ENCODE assay signal across 20 mouse cellular contexts in genomic region chr13:70103903-70104302, GRCm38 (mm10).
DNase-seq lines count a peak whose midpoint lies in the region; ATAC-seq and TF ChIP-seq lines count a peak whose summit lies in the region.
"Had no signal": no experiment of that assay in that cellular context is flagged by ENCODE, and none has a peak within 500 bp of the region (broad histone marks: within the 10 kb centered on the region; RNA-seq: fewer than 3 reads in every experiment).

No protein-coding gene starts in this region.

- no peaks in the 10 kb centered on the region for H3K79me2 ChIP-seq in MEL (ENCODE audit: control insufficient read depth, insufficient read depth, low read length, poor library complexity)

- ATAC-seq in midbrain, embryonic 14.5 days (ENCODE audit: low FRiP score, low TSS enrichment): no peak
- ATAC-seq: activated CD4-positive, CD25-positive, alpha-beta regulatory T cell, adult 4 months; forebrain, embryonic 13.5 days; forebrain, embryonic 15.5 days; forebrain, postnatal 0 days had no signal

- H3K27ac ChIP-seq in midbrain, embryonic 10.5 days (replicated peaks): no peak overlapping the region
- no peak overlapping the region for H3K27ac ChIP-seq in midbrain, embryonic 14.5 days (replicated peaks; ENCODE audit: low read depth, low read length)
- peak overlapping the region; percentile 99 for H3K27ac ChIP-seq in MEL (ENCODE audit: control insufficient read depth, low read depth, low read length)
- H3K27ac ChIP-seq: embryonic facial prominence, embryonic 10.5 days; embryonic facial prominence, embryonic 12.5 days; forebrain, embryonic 13.5 days; forebrain, embryonic 15.5 days had no signal

- H3K4me3 ChIP-seq in midbrain, embryonic 10.5 days: no peak overlapping the region
- H3K4me3 ChIP-seq in midbrain, embryonic 14.5 days (replicated peaks; ENCODE audit: low read depth, low read length): no peak overlapping the region
- H3K4me3 ChIP-seq in MEL (ENCODE audit: control insufficient read depth in 1 of 2, insufficient read depth in 1 of 2, low read depth in 2 of 2, low read length in 2 of 2): peak overlapping the region; percentile 12 to 37; a peak in 3 of 4 replicates
- H3K4me3 ChIP-seq: embryonic facial prominence, embryonic 10.5 days; embryonic facial prominence, embryonic 12.5 days; forebrain, embryonic 13.5 days; forebrain, embryonic 15.5 days had no signal

- H3K4me2 ChIP-seq in midbrain, embryonic 14.5 days (ENCODE audit: low read length): no peak overlapping the region
- H3K4me2 ChIP-seq: embryonic facial prominence, embryonic 12.5 days; forebrain, embryonic 13.5 days; forebrain, embryonic 15.5 days had no signal

- H3K9ac ChIP-seq in midbrain, embryonic 14.5 days (replicated peaks; ENCODE audit: low read length): no peak overlapping the region
- peak overlapping the region; percentile 59 for H3K9ac ChIP-seq in MEL (ENCODE audit: control insufficient read depth, low read depth, low read length, poor library complexity, severe bottlenecking)
- H3K9ac ChIP-seq: embryonic facial prominence, embryonic 12.5 days; forebrain, embryonic 13.5 days; forebrain, embryonic 15.5 days; forebrain, postnatal 0 days had no signal

- no peaks in the 10 kb centered on the region for H3K36me3 ChIP-seq in midbrain, embryonic 10.5 days
- no peaks in the 10 kb centered on the region for H3K36me3 ChIP-seq in midbrain, embryonic 14.5 days (ENCODE audit: control insufficient read depth, insufficient read depth, low read length)
- H3K36me3 ChIP-seq in MEL (ENCODE audit: control insufficient read depth in 1 of 2, insufficient read depth in 2 of 2, low read length in 2 of 2): peaks cover 0 to 32% of the 10 kb centered on the region in 2 experiments; a peak in 2 of 4 replicates
- H3K36me3 ChIP-seq: embryonic facial prominence, embryonic 10.5 days; embryonic facial prominence, embryonic 12.5 days; forebrain, embryonic 15.5 days had no signal

- no peaks in the 10 kb centered on the region for H3K4me1 ChIP-seq in midbrain, embryonic 10.5 days
- H3K4me1 ChIP-seq in midbrain, embryonic 14.5 days (ENCODE audit: control insufficient read depth, insufficient read depth, low read length): no peaks in the 10 kb centered on the region
- H3K4me1 ChIP-seq in MEL (ENCODE audit: control insufficient read depth in 1 of 2, insufficient read depth in 2 of 2, low read length in 2 of 2): peaks cover 3 to 29% of the 10 kb centered on the region in 2 experiments; a peak in 3 of 4 replicates
- H3K4me1 ChIP-seq: embryonic facial prominence, embryonic 10.5 days; embryonic facial prominence, embryonic 12.5 days; forebrain, embryonic 13.5 days; forebrain, embryonic 15.5 days had no signal

- no peaks in the 10 kb centered on the region for H3K9me3 ChIP-seq in midbrain, embryonic 10.5 days (replicated peaks)
- no peaks in the 10 kb centered on the region for H3K9me3 ChIP-seq in midbrain, embryonic 14.5 days (ENCODE audit: control insufficient read depth, low read length)
- no peaks in the 10 kb centered on the region for H3K9me3 ChIP-seq in MEL (replicated peaks; ENCODE audit: insufficient read depth, low read length)
- H3K9me3 ChIP-seq: embryonic facial prominence, embryonic 10.5 days; embryonic facial prominence, embryonic 12.5 days; forebrain, embryonic 13.5 days; forebrain, embryonic 15.5 days had no signal

- TF ChIP-seq POLR2A in MEL (IDR thresholded peaks at IDR 0.05; ENCODE audit: control insufficient read depth in 1 of 2, insufficient read depth in 1 of 2, low read depth in 1 of 2, low read length in 2 of 2, poor library complexity in 1 of 2): no peak; a peak in 1 of 4 replicates

- no peak for TF ChIP-seq EP300 in MEL (IDR thresholded peaks at IDR 0.05; ENCODE audit: low read depth in 1 of 2, low read length in 2 of 2)

- TF ChIP-seq CTCF in MEL (IDR thresholded peaks at IDR 0.05 in 2 of 3, conservative IDR thresholded peaks at IDR 0.05 in 1 of 3; ENCODE audit: control insufficient read depth in 1 of 3, insufficient read depth in 1 of 3, low read depth in 2 of 3, low read length in 3 of 3, poor library complexity in 1 of 3, severe bottlenecking in 1 of 3): no peak

- TF ChIP-seq RAD21 in MEL (IDR thresholded peaks at IDR 0.05; ENCODE audit: low read depth, low read length): no peak

- DNase-seq in midbrain, embryonic 10.5 days (ENCODE audit: low spot score): peak; percentile 6
- DNase-seq in midbrain, embryonic 14.5 days: no peak
- DNase-seq in MEL (ENCODE audit: low read depth, low spot score) (no peak), MEL-GATA-1-ER (ENCODE audit: extremely low read depth, low read depth) (peak; percentile 26)
- DNase-seq in kidney, adult 11 months: no peak
- DNase-seq in layer of hippocampus, adult 8-10 months (ENCODE audit: low spot score in 2 of 2): no peak
- DNase-seq: adrenal gland, adult 8-10 months; adrenal gland, postnatal 14 days; adrenal gland, postnatal 36 days; cerebellum, adult 11-12 months; cerebellum, adult 2 months; cerebellum, adult 9-10 months; cerebellum, postnatal 10 days; cerebellum, postnatal 25 days; forebrain, postnatal 0 days had no signal

- WGBS in midbrain, embryonic 10.5 days: 97% methylated on average over 4 of the region's 4 CpGs
- WGBS in midbrain, embryonic 14.5 days: 92% methylated on average over 4 of the region's 4 CpGs

- no peaks in the 10 kb centered on the region for H3K27me3 ChIP-seq in midbrain, embryonic 10.5 days (ENCODE audit: low read depth, poor library complexity, severe bottlenecking)
- H3K27me3 ChIP-seq in midbrain, embryonic 14.5 days (ENCODE audit: control insufficient read depth, insufficient read depth, low read length): no peaks in the 10 kb centered on the region
- no peaks in the 10 kb centered on the region for H3K27me3 ChIP-seq in MEL (ENCODE audit: control insufficient read depth in 1 of 2, insufficient read depth in 2 of 2, low read length in 2 of 2)
- H3K27me3 ChIP-seq: embryonic facial prominence, embryonic 12.5 days; forebrain, embryonic 13.5 days; forebrain, embryonic 15.5 days had no signal

TF ChIP-seq in MEL, 35 proteins besides CTCF, POLR2A, EP300 and RAD21:
- TF ChIP-seq RCOR1 (IDR thresholded peaks at IDR 0.05; ENCODE audit: low read depth, low read length) (no peak), CHD1 (IDR thresholded peaks at IDR 0.05; ENCODE audit: low read depth, low read length) (no peak), MAX (IDR thresholded peaks at IDR 0.05; ENCODE audit: low read length) (peak; percentile 67), MYC (IDR thresholded peaks at IDR 0.05; ENCODE audit: low read depth, low read length) (peak; percentile 60; the same call in 1 of the 2 replicates), TBP (IDR thresholded peaks at IDR 0.05; ENCODE audit: low read depth, low read length) (peak; percentile 50; the same call in 1 of the 2 replicates), BHLHE40 (IDR thresholded peaks at IDR 0.05; ENCODE audit: borderline replicate concordance, low read depth, low read length) (peak; percentile 91)

Comparison
In these comparisons a context has a peak if more than half of its experiments do, and no peak if none do; other contexts are left out.
1. DNase-seq: peak in midbrain, embryonic 10.5 days (single experiment) and MEL-GATA-1-ER (single experiment); none in midbrain, embryonic 14.5 days (single experiment), MEL (single experiment), kidney, adult 11 months (single experiment) and layer of hippocampus, adult 8-10 months (0 of 2).
2. H3K4me3 ChIP-seq: peak in MEL (2 of 2); none in midbrain, embryonic 10.5 days (single experiment) and midbrain, embryonic 14.5 days (single experiment).